Mouse (Mus musculus) neural tube, embryonic 11.5 days (tissue): ENCODE results near the gene Slc35g1. TPM values are rescaled to one million over a fixed set of nuclear protein-coding genes. Genes with fewer than 3 reads are reported as not detected.

Experiments
- ATAC-seq: fragments of 200-750 bp; cut with Nextera tagmentation; 2 replicates; pipeline ENCODE4 v1.8.0; 2017; ENCODE audit warnings: moderate number of reproducible peaks, mild to moderate bottlenecking, moderate TSS enrichment, moderate library complexity; ENCODE audit not compliant: insufficient read depth, low FRiP score, low TSS enrichment
- DNase-seq: peaks from one replicate; pipeline ENCODE4 v3.0.0-alpha.2; 2015; ENCODE audit warnings: low spot score
- H3K27ac ChIP-seq: fragments of 300-500 bp; sonication (generic); 2 replicates; pipeline ENCODE4 v1.5.1; 2014; ENCODE audit warnings: low read depth, mild to moderate bottlenecking, low read length
- H3K27me3 ChIP-seq: fragments of 300-500 bp; sonication (generic); 2 replicates; pipeline ENCODE4 v1.6.1; 2014; ENCODE audit warnings: mild to moderate bottlenecking, low read length, mixed read lengths; ENCODE audit not compliant: control insufficient read depth, insufficient read depth
- H3K36me3 ChIP-seq: fragments of 300-500 bp; sonication (generic); 2 replicates; pipeline ENCODE4 v1.6.1; 2014; ENCODE audit warnings: mild to moderate bottlenecking, low read length, moderate library complexity, mixed read lengths; ENCODE audit not compliant: control insufficient read depth, insufficient read depth
- H3K4me1 ChIP-seq: fragments of 300-500 bp; sonication (generic); 2 replicates; pipeline ENCODE4 v1.6.1; 2014; ENCODE audit warnings: low read length, mixed read lengths; ENCODE audit not compliant: control insufficient read depth, insufficient read depth
- H3K4me2 ChIP-seq: fragments of 300-500 bp; sonication (generic); 2 replicates; pipeline ENCODE4 v1.6.1; 2014; ENCODE audit warnings: low read depth, mild to moderate bottlenecking, moderate library complexity
- H3K4me3 ChIP-seq: fragments of 300-500 bp; sonication (generic); 2 replicates; pipeline ENCODE4 v1.5.1; 2014; ENCODE audit warnings: low read depth, low read length
- H3K9ac ChIP-seq: fragments of 300-500 bp; sonication (generic); 2 replicates; pipeline ENCODE4 v1.6.1; 2014; ENCODE audit warnings: mild to moderate bottlenecking, low read length
- H3K9me3 ChIP-seq: fragments of 300-500 bp; sonication (generic); 2 replicates; pipeline ENCODE4 v1.6.1; 2016; ENCODE audit warnings: low read length; ENCODE audit not compliant: control insufficient read depth
- WGBS: fragments of 180-500 bp; shearing (Covaris S2); extraction: QIAGEN DNeasy Blood & Tissue Kit; methylation state at CpG from one replicate; pipeline ENCODE4 v1.1.7; 2014; 5-methylcytosine and 5-hydroxymethylcytosine counted together
- polyA plus RNA-seq: library from polyadenylated mRNA; unstranded; fragments of >200 nt; fragmentation: Nextera tagmentation; extraction: Ambion mirVana; gene quantifications from 2 replicates; pipeline ENCODE4 v1.2.1, GENCODE M21; 2014

The Slc35g1 gene
- polyA plus RNA-seq: 4.2 and 4.3 TPM in 2 replicates

DNA sequence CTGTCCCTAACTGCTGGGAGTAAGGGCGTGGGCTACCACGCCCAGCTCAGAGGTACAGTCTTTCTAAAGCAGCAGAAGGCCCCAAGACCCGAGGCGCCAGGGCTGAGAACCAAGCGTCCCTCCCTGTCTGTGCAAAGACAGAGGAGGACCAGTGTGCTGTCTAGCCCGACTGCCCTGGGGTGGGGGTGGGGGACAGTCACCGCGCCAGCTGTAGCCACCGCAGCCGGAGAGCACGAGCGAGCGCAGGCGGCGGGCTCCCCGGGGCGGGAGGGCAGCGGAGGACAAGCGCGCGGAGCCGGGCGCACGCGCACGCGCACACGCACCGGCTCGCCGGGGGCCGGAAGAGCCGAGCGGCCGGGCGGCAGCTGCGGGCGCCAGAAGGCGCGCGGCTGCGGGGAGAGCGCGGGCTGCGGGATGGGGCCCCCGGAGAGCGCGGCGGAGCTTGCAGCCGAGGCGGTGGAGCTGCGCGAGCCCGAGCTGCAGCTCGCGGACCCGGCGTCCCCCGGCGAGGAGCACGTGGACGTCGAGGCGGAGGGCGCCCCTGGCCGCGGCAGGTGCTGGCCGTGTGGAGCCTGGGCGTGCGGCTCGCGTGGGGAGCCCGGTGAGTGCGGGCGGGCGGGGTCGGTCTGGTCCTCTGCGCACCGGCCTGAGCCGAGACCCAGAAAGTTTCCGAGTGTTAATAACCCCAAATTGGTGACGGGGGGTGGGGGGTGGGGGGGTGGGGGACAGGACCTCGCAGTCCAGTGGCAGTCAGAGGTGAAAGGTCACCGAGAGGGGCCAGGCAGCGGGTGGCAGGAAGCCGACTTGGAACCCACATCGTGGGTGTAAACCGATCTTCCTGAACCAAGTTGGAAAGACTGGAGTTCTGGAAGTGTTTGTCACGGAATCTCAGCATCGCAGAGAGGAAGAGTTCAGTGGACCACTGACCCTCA lies at the start of gene Slc35g1:
Gene Slc35g1 (plus strand): TSS at position 280 of the 932 bp plus-strand sequence.
- Histone ChIP-seq H3K9ac (peak within 1 kb of the TSS; percentile 78), H3K4me3 (peak within 1 kb of the TSS; percentile 67), H3K4me2 (peak within 1 kb of the TSS; percentile 74), H3K9me3 (no peaks in the 10 kb centered on the region), H3K36me3 (no peaks in the 10 kb centered on the region), H3K4me1 (0 out of 2 replicates have a peak, but pooled peaks cover 6% of the 10 kb centered on the region), H3K27me3 (no peaks in the 10 kb centered on the region), H3K27ac (peak within 1 kb of the TSS; percentile 34; the same call in 1 of the 2 replicates)
- under 1% methylated on average over 74 of the region's 90 CpGs for WGBS
- DNase-seq (peak; percentile 89), ATAC-seq (peak; percentile 92)

DNA sequence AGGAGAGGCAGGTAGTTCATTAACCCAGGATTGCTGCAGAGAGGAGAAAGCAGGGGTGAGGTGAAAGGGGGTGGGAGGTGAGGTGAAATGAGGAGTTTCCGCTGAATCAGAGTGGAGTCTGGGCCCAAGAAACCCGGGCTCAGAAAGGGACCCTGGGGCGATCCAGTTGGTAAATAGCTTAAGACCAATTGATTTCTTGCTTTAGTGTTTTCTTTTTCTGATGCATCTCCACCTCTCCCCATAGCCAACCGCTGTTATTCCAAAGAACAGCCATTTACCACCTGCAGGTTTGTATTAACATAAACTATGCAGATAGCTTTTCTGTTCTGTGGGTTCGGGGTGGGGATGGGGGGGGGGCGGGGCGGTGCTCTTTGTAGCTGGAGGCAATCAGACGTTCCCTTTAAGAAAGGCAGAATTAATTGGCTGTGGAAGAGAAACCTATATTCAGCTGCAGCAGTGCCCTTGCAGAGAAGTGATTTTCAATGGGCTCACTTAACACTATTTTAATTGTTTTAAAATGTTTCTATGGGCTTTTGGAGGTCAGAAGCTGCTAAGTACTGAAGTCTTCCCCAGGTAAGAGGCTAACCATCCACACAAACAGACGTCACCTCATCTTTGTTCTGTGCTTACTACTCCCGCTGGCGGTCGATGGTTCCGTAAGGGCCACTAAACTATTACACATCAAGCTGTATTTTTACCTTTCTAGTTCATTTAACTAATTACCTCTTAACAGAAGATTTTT lies 47.3 kb upstream of the Slc35g1 start:
- H3K4me2 ChIP-seq: no peak overlapping the region; the same call in 1 of the 2 replicates
- ATAC-seq: peak; percentile 60

DNA sequence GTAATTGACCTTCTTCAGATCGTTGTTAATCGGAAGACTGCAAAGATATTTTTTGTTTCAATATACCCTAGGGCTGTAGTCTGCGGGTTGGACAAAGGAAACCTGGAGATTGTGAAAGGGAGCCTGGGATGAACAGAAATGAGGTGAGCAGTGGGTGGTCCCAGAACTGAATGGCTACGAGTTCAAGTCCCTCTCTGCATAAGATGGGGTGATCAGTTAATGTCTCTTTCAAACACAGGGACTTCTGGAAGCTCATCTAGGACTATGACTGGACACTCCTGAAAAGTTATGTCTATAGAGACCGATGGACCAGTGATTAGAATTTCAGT lies 46.8 kb upstream of the Slc35g1 start:
- H3K27me3 ChIP-seq: no peaks in the 10 kb centered on the region
- DNase-seq: no peak
- H3K9ac ChIP-seq: no peak overlapping the region
- 65% methylated on average over 5 of the region's 5 CpGs for WGBS
- no peak overlapping the region for H3K4me3 ChIP-seq
- no peak overlapping the region for H3K4me2 ChIP-seq
- no peak overlapping the region for H3K27ac ChIP-seq
- no peaks in the 10 kb centered on the region for H3K9me3 ChIP-seq
- no peak for ATAC-seq
- no peaks in the 10 kb centered on the region for H3K36me3 ChIP-seq
- no peaks in the 10 kb centered on the region; the same call in 1 of the 2 replicates for H3K4me1 ChIP-seq

More for the DNA sequence above, 47.3 kb upstream of the Slc35g1 start:
- WGBS: 26% methylated on average over 13 of the region's 13 CpGs
- H3K36me3 ChIP-seq: no peaks in the 10 kb centered on the region
- no peak overlapping the region for H3K4me3 ChIP-seq
- H3K27me3 ChIP-seq: no peaks in the 10 kb centered on the region
- no peak overlapping the region for H3K27ac ChIP-seq
- no peaks in the 10 kb centered on the region for H3K9me3 ChIP-seq
- DNase-seq: peak; percentile 22
- no peaks in the 10 kb centered on the region; the same call in 1 of the 2 replicates for H3K4me1 ChIP-seq
- H3K9ac ChIP-seq: no peak overlapping the region

DNA sequence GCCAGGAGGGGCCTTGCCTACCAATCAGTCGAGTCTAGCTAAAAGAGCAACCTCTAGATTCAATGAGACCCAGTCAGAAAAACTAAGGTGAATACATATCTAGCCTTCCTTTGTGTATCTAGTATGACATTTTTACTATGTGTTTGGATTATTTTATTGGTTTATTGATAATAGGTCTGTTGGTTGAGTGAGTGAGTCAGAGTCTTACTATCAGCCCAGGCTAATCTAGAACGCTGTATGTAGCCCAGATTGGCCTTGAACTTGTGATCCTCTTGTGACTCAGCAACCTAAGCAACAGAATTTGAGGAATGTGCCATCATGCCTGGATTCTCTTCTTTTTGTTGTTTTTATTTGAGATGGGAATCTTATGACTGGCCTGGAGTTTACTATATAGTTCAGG lies 44.6 kb upstream of the Slc35g1 start:
- Histone ChIP-seq H3K4me1 (no peaks in the 10 kb centered on the region; the same call in 1 of the 2 replicates), H3K4me3 (no peak overlapping the region), H3K9me3 (no peaks in the 10 kb centered on the region), H3K27me3 (no peaks in the 10 kb centered on the region), H3K9ac (no peak overlapping the region), H3K27ac (no peak overlapping the region), H3K4me2 (no peak overlapping the region), H3K36me3 (no peaks in the 10 kb centered on the region)
- DNase-seq (no peak), ATAC-seq (no peak)
- WGBS: 81% methylated on average over 2 of the region's 2 CpGs

DNA sequence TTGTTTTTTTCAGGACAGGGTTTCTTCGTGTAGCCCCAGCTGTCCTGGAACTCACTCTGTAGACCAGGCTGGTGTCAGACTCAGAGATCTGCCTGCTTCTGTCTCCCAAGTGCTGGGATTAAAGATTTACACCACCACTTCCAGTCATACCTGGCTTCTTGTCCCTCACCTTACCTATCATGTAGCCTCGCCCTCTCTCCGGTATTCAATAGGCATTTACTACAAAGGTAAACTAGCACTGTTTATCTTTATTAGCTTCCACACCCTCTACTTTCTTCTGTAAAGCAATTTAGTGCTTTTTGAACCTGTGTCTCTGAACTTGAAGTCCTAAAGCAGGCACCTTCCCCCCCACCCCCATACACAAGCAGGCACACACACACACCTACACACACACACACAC lies 44.1 kb upstream of the Slc35g1 start:
- no peak overlapping the region for H3K27ac ChIP-seq
- no peaks in the 10 kb centered on the region for H3K27me3 ChIP-seq
- ATAC-seq (no peak), DNase-seq (no peak)
- H3K4me3 ChIP-seq: no peak overlapping the region
- no peak overlapping the region for H3K9ac ChIP-seq
- WGBS: 91% methylated on average over 3 of the region's 3 CpGs
- no peaks in the 10 kb centered on the region for H3K9me3 ChIP-seq
- no peaks in the 10 kb centered on the region for H3K36me3 ChIP-seq
- no peaks in the 10 kb centered on the region; the same call in 1 of the 2 replicates for H3K4me1 ChIP-seq
- H3K4me2 ChIP-seq: no peak overlapping the region

DNA sequence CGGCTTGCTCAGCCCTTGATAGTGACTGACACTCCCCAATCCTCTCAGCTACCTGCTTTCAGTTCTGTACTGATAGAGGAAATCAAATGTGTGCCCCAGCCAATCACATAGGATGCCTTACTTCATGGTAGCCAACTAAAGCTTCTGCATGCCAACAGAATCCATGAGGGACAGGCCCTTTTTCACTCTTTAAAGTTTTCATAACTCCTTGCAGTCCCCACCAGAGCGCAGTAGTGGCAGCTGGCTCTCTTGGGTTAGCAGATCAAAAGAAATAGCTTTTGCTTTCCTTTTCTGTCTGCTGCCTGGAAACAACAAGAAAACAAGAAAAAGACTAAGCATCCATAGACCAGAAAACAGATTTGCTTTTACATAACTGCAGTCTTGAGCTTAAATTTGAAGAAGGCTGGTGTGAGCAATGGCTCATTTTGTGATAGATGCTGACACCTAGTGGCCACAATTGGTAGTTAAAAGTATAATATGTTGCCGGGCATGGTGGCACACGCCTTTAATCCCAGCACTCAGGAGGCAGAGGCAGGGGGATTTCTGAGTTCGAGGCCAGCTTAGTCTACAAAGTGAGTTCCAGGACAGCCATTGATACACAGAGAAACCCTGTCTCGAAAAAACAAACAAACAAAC lies 43.2 kb upstream of the Slc35g1 start:
- DNase-seq (peak; percentile 46), ATAC-seq (no peak)
- Histone ChIP-seq H3K36me3 (no peaks in the 10 kb centered on the region), H3K27ac (no peak overlapping the region), H3K4me3 (no peak overlapping the region), H3K4me2 (no peak overlapping the region), H3K4me1 (no peaks in the 10 kb centered on the region; the same call in 1 of the 2 replicates), H3K27me3 (no peaks in the 10 kb centered on the region), H3K9me3 (no peaks in the 10 kb centered on the region), H3K9ac (no peak overlapping the region)
- 49% methylated on average over 6 of the region's 6 CpGs for WGBS

DNA sequence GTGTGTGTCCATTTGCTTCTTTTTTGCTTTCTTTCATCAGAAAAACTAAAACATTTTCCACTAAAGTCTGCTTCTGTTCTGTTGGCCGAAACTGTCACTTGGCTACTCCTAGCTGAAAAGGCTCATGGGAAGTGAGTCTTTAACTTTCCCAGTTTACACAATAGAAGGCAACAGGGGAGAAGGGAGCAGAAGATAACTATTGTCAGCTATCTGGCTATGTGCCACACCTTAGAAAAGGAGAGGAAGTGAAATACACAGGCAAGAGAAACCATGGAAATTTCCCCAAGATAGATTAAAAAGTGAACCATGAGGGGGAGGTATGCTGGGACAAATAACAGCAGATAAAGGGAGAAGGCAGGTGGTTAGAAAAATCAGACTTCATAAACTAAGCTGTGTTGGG lies 41.5 kb upstream of the Slc35g1 start:
- WGBS: 95% methylated on average over 1 of the region's 1 CpGs
- Histone ChIP-seq H3K4me2 (no peak overlapping the region), H3K9ac (no peak overlapping the region), H3K4me1 (no peaks in the 10 kb centered on the region), H3K4me3 (no peak overlapping the region), H3K9me3 (no peaks in the 10 kb centered on the region), H3K27ac (no peak overlapping the region), H3K36me3 (no peaks in the 10 kb centered on the region), H3K27me3 (no peaks in the 10 kb centered on the region)
- ATAC-seq (no peak), DNase-seq (no peak)

DNA sequence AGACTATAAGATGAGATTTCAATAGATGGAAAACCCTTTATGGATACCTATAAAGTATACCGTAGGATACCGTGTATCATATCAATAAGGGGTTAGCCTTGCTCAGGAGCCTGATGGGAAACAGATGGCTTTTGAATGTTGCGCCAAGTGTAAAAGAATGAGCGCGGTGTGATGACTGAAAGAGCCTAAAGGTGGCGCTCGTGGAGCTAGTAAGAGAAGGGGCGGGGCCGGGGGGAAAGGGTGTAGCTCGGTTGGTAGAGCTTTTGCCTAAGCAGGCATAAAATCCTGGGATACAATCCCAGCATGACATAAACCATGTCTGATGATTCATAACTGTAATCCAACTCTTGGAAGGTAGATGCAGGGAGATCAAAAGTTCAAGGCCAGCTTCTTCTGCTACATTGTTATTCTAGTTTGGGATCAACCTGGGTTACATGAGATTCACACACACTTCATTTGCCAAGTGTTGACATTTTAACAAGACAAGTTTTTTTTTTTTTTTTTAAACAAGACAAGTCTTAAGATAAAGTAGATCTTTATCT lies 40.9 kb upstream of the Slc35g1 start:
- H3K27ac ChIP-seq: no peak overlapping the region
- H3K9ac ChIP-seq: no peak overlapping the region
- ATAC-seq: no peak
- no peak overlapping the region for H3K4me2 ChIP-seq
- no peak overlapping the region for H3K4me3 ChIP-seq
- no peaks in the 10 kb centered on the region for H3K4me1 ChIP-seq
- 65% methylated on average over 10 of the region's 10 CpGs for WGBS
- H3K36me3 ChIP-seq: no peaks in the 10 kb centered on the region
- H3K27me3 ChIP-seq: no peaks in the 10 kb centered on the region
- no peaks in the 10 kb centered on the region for H3K9me3 ChIP-seq
- no peak for DNase-seq
